Mouse (Mus musculus): ENCODE results near the gene Etl4. TPM values are rescaled to one million over a fixed set of nuclear protein-coding genes. Genes with fewer than 3 reads are reported as not detected.

Etl4 gene
- polyA plus RNA-seq, 1 experiment from 2014 or later, result 23.3 TPM

DNA sequence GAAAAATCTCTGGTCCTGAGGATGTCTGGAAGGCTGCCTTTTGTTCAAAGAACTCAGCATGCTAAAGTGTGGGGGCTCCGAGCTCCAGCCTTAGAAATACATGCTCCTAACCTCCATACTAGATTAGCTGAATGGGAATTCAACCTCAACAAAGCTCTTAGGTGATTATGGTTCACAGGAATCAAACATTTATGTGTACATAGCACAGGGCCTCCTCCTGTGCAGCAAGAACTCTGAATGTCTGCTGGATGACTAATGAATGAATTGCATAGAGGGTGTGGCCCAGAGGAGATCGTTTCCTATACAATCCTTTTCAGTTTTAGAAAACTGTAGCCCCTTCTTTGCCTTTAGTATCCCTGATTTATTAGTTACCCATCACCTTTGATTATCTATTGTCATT is 687.6 kb downstream of the Etl4 start:
- Histone ChIP-seq H3K27ac (no peak overlapping the region), H3K27me3 (no peaks in the 10 kb centered on the region), H3K9me3 (no peaks in the 10 kb centered on the region), H3K4me1 (peaks cover 17% of the 10 kb centered on the region; the same call in 1 of the 2 replicates), H3K36me3 (no peaks in the 10 kb centered on the region), H3K4me3 (no peak overlapping the region), H3K9ac (no peak overlapping the region), H3K4me2 (no peak overlapping the region)
- WGBS, result 30% methylated on average over 2 of the region's 2 CpGs
- ATAC-seq (ENCODE audit: borderline replicate concordance, extremely low read depth, low FRiP score, low TSS enrichment), result no peak

DNA sequence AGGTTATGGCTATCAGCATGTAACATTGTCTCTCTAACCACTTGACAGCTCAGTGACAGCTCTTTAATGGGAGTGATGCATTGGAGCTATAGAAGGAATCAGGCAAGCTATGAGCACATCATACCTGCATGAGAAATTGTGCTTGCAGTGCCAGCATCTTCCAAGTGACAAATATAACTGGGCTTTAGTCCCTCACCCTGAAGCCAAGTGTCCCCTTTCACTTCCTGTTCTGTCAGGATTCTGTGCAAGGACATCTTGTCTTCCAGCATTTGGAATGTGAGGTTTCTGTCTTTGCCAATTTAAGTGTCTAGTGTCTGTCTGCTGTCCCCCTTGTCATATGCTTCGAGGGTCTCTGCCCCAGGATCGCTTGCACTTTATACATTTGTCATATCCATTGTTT is 693.1 kb downstream of the Etl4 start:
- ATAC-seq (ENCODE audit: borderline replicate concordance, extremely low read depth, low FRiP score, low TSS enrichment), result no peak
- WGBS, result 75% methylated on average over 2 of the region's 2 CpGs
- peaks cover 8% of the 10 kb centered on the region; the same call in 1 of the 2 replicates for H3K4me1 ChIP-seq

DNA sequence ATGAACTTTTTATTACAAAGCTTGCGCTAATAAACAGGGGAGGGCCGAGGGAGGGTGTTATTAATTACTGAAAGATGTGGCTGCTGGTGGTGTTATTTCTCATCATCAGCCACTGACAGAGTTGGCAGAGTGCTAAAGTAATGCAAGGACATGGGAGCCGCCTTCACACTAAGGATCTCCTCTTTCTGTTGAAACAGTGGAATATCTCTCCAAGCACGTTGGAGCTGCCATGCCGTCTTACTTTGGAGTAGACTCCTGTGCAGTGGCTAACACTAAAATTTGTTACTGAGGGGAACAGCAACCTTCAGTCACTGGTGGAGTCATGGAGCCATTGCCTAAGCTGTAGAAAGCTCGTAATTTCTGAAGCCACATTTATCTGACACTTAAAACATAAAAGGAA is 694.0 kb downstream of the Etl4 start:
- no peak for ATAC-seq (ENCODE audit: borderline replicate concordance, extremely low read depth, low FRiP score, low TSS enrichment)

More for the DNA sequence above, 693.1 kb downstream of the Etl4 start:
- no peak overlapping the region for H3K4me3 ChIP-seq
- H3K36me3 ChIP-seq, result no peaks in the 10 kb centered on the region
- no peak overlapping the region for H3K27ac ChIP-seq
- H3K9ac ChIP-seq, result no peak overlapping the region
- H3K4me2 ChIP-seq, result no peak overlapping the region
- no peaks in the 10 kb centered on the region for H3K9me3 ChIP-seq
- no peaks in the 10 kb centered on the region for H3K27me3 ChIP-seq

DNA sequence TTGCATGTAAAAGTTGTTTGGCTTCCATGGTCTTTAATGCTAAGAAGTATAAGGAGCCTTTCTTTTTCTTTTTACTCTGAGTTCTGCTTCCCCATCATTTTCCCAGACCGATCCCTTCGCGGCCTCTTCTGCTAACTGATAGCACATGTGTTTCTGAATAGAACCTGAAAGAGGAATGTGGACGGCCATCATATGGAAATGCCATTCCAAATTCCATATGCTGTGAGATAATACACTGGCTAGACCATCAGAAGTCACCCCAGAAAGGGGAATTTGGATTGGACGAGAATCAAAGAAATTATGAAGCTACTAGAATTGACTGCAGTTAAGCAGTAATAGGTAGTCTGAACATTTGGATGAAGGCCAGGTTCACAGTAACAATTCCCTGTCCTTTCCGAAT is 694.4 kb downstream of the Etl4 start:
- Histone ChIP-seq H3K27ac (no peak overlapping the region), H3K4me2 (no peak overlapping the region), H3K27me3 (no peaks in the 10 kb centered on the region), H3K36me3 (no peaks in the 10 kb centered on the region), H3K4me1 (0 out of 2 replicates have a peak, but pooled peaks cover 5% of the 10 kb centered on the region), H3K9me3 (no peaks in the 10 kb centered on the region), H3K9ac (no peak overlapping the region), H3K4me3 (no peak overlapping the region)
- ATAC-seq (ENCODE audit: borderline replicate concordance, extremely low read depth, low FRiP score, low TSS enrichment), result no peak
- WGBS, result 52% methylated on average over 6 of the region's 6 CpGs

More for the DNA sequence above, 694.0 kb downstream of the Etl4 start:
- Histone ChIP-seq H3K4me3 (no peak overlapping the region), H3K9ac (no peak overlapping the region), H3K27ac (no peak overlapping the region), H3K4me2 (no peak overlapping the region), H3K9me3 (no peaks in the 10 kb centered on the region), H3K4me1 (0 out of 2 replicates have a peak, but pooled peaks cover 5% of the 10 kb centered on the region), H3K27me3 (no peaks in the 10 kb centered on the region), H3K36me3 (no peaks in the 10 kb centered on the region)
- WGBS, result 77% methylated on average over 6 of the region's 6 CpGs

DNA sequence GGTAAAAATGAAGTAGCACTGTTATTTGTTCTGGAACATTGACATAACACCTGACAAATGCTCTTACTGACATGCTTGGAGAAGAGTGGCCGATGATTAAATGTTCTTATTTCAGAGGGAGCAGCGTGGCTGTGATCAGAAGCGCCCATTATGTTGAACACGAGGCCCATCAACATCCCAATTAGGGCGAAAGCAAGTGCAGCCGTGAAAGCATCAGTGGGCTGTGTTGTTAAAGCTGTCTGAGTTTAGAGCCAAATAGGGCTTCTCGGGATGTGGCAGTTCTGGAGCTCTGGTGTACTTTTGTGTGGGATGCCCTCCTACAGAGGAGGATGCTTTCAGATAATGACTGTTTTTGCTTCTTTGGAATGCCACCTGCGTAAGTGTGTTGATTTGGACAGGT is 699.6 kb downstream of the Etl4 start:
- Histone ChIP-seq H3K4me1 (no peaks in the 10 kb centered on the region), H3K4me2 (no peak overlapping the region)

DNA sequence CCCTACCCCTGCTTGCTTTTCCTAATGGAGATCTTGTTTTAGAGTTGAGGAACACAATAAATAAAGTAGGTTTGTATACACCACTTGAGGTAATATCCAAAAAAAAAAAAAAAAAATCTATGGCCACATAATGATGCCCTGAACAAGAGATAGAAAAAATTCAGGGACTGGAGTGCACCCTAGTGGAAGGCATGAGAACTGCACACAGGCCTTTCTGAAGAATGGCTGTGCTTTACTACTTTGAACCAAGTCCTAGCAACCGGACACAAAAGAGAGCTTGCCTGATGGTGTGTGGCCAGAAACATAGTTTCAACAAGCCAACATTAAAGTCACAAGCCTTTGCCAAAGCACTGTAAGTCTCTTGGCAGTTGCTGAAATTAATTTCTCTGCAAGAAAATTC is 706.4 kb downstream of the Etl4 start:
- Histone ChIP-seq H3K27ac (no peak overlapping the region), H3K27me3 (no peaks in the 10 kb centered on the region), H3K4me3 (no peak overlapping the region), H3K4me1 (no peaks in the 10 kb centered on the region), H3K36me3 (no peaks in the 10 kb centered on the region), H3K4me2 (no peak overlapping the region), H3K9me3 (no peaks in the 10 kb centered on the region), H3K9ac (no peak overlapping the region)
- ATAC-seq (ENCODE audit: borderline replicate concordance, extremely low read depth, low FRiP score, low TSS enrichment), result no peak
- WGBS, result 50% methylated on average over 1 of the region's 1 CpGs

More for the DNA sequence above, 699.6 kb downstream of the Etl4 start:
- ATAC-seq (ENCODE audit: borderline replicate concordance, extremely low read depth, low FRiP score, low TSS enrichment), result no peak
- H3K9ac ChIP-seq, result no peak overlapping the region
- H3K4me3 ChIP-seq, result no peak overlapping the region
- no peaks in the 10 kb centered on the region for H3K27me3 ChIP-seq
- 61% methylated on average over 8 of the region's 8 CpGs for WGBS
- H3K9me3 ChIP-seq, result no peaks in the 10 kb centered on the region
- no peak overlapping the region for H3K27ac ChIP-seq
- H3K36me3 ChIP-seq, result no peaks in the 10 kb centered on the region

DNA sequence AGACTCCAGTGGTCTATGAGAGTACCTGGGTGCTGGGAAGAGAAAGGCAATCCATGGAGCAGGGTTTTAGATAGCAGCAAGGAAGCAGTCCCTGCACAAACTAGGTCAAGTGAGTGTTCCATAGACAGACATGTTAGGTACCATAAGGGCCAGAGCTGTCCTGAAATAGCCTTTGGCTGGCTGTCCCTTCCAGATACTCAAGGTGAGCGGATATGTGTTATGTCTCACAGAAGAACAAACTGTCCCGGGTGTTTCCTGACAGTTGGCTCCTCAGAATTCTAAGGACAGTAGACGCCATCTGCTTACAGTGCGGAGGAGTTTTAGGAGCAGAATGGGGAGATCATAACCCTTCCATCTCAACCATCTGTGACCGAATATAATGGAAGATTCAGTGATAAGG is 708.8 kb downstream of the Etl4 start:
- no peak for ATAC-seq (ENCODE audit: borderline replicate concordance, extremely low read depth, low FRiP score, low TSS enrichment)
- Histone ChIP-seq H3K9me3 (no peaks in the 10 kb centered on the region), H3K36me3 (no peaks in the 10 kb centered on the region), H3K27ac (no peak overlapping the region), H3K27me3 (no peaks in the 10 kb centered on the region), H3K4me1 (no peaks in the 10 kb centered on the region), H3K4me3 (no peak overlapping the region), H3K4me2 (no peak overlapping the region), H3K9ac (no peak overlapping the region)
- WGBS, result 88% methylated on average over 5 of the region's 5 CpGs

DNA sequence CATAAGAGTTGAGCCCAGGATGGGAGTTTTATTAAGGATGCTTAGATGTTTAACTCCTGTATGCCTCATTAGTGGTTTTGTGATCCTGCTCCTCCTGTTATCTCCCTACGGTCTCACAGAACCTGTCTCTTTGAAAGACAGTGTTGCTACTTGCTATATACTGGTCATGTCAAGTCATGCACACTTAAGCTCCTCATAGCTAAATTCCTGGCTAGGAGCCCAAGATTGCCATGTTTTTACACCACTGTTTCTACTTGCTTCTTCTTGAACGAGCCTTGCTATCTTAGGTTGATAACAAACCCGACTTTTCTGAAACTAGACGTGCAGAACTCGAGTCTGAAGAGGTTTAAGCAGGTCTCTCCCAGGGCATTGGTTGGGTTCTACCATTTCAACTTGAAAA is 710.3 kb downstream of the Etl4 start:
- no peak overlapping the region for H3K27ac ChIP-seq
- H3K4me2 ChIP-seq, result no peak overlapping the region
- 48% methylated on average over 5 of the region's 5 CpGs for WGBS
- no peak overlapping the region for H3K9ac ChIP-seq
- no peak for ATAC-seq (ENCODE audit: borderline replicate concordance, extremely low read depth, low FRiP score, low TSS enrichment)
- no peaks in the 10 kb centered on the region for H3K4me1 ChIP-seq
- H3K36me3 ChIP-seq, result no peaks in the 10 kb centered on the region
- no peaks in the 10 kb centered on the region for H3K9me3 ChIP-seq
- no peak overlapping the region for H3K4me3 ChIP-seq
- no peaks in the 10 kb centered on the region for H3K27me3 ChIP-seq

DNA sequence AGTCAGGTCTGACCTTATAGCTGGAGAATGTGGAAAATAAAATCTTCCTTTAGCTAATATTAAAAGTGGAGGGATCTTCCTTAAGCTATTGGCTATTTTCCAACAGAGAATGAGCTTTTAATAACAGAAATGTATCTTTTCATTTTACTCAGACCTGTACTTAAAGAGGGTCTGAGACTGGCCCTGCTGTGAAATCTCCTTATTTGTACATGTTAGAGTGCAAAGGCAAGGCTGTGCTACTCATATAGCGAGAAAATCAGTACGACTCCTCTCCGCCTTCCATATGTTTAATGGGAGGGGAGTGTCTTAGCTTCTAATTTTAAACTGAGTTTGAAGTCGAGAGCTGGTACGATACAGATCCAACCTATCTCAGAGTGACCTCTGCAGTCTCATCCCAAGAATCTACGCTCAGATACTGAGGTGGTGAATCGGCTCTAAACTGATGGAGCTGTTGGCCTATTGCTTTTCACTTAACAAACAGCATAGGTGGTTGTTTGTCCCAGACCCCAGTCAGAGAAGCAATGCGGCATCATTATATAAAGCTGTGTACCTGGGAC is 719.7 kb downstream of the Etl4 start:
- H3K36me3 ChIP-seq, result no peaks in the 10 kb centered on the region
- no peak overlapping the region for H3K4me3 ChIP-seq
- ATAC-seq (ENCODE audit: borderline replicate concordance, extremely low read depth, low FRiP score, low TSS enrichment), result no peak
- no peak overlapping the region for H3K9ac ChIP-seq
- 73% methylated on average over 8 of the region's 8 CpGs for WGBS
- no peaks in the 10 kb centered on the region for H3K27me3 ChIP-seq
- no peak overlapping the region for H3K27ac ChIP-seq
- H3K4me1 ChIP-seq, result no peaks in the 10 kb centered on the region
- no peak overlapping the region for H3K4me2 ChIP-seq
- H3K9me3 ChIP-seq, result no peaks in the 10 kb centered on the region

DNA sequence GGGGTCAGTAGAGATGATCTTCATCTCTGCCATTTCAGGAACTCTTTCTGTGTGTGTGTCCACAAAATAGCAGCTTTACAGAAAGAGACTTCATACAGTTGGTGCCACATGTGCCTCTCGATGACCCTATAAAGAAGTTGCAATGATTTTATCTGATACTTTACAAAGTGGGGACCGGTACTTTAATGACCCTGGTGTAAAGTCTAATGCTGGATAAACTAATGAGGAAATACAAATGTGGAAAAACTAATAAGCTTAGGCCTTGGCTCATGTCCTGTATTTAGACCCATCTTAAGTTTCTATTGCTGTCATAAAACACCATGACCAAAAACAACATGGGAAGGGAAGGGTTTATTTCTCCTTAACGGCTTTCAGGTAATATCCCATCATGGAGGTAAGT is 729.0 kb downstream of the Etl4 start:
- Histone ChIP-seq H3K27ac (no peak overlapping the region), H3K4me2 (no peak overlapping the region), H3K4me1 (no peaks in the 10 kb centered on the region), H3K9ac (no peak overlapping the region), H3K27me3 (no peaks in the 10 kb centered on the region), H3K9me3 (no peaks in the 10 kb centered on the region), H3K4me3 (no peak overlapping the region), H3K36me3 (no peaks in the 10 kb centered on the region)
- ATAC-seq (ENCODE audit: borderline replicate concordance, extremely low read depth, low FRiP score, low TSS enrichment), result no peak
- WGBS, result 90% methylated on average over 3 of the region's 3 CpGs

DNA sequence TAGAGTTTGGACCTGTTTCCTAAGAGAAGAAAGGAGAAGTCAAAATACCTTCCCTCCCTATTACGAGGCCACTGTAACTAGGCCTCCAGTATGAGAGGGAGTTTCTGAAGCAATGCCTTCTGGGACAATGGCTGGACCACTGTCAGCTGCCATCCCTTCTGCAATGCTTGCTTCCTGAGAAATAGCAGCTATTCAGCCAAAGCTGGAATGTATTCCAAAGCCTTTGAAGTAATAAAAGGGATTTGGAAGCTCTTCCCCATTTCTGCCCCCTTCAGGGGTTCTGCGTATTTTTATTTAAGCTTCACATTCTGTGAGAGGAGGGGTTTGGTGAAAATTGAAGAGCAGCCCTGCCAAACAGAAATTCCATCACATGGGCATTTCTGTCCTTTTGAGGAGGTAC is 730.1 kb downstream of the Etl4 start:
- no peak for ATAC-seq (ENCODE audit: borderline replicate concordance, extremely low read depth, low FRiP score, low TSS enrichment)
- H3K4me1 ChIP-seq, result no peaks in the 10 kb centered on the region
- H3K4me3 ChIP-seq, result no peak overlapping the region
- no peak overlapping the region for H3K27ac ChIP-seq
- H3K9me3 ChIP-seq, result no peaks in the 10 kb centered on the region
- no peak overlapping the region for H3K4me2 ChIP-seq
- no peaks in the 10 kb centered on the region for H3K27me3 ChIP-seq
- H3K9ac ChIP-seq, result no peak overlapping the region
- WGBS, result 83% methylated on average over 2 of the region's 2 CpGs
- H3K36me3 ChIP-seq, result no peaks in the 10 kb centered on the region

DNA sequence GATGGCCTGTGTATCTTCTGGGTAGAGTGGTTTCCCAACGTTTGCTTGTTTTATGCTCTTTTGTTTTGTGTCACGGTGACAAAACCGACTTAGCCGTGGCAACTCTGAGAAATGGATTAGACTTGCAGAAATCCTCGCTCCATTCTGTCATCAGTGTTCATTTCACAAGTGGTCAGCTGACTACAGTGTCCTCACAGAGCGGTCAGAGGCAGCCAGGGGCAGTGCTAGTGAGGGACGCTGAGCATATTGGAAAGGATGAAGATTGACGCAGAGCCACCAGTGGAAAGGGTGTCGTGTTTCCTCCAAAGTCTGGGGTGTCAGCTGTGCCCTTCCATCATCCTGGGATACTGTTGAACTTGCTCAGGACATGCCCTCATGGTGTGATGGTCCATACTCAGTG is 733.2 kb downstream of the Etl4 start:
- Histone ChIP-seq H3K27ac (no peak overlapping the region), H3K9me3 (no peaks in the 10 kb centered on the region), H3K4me2 (no peak overlapping the region), H3K36me3 (no peaks in the 10 kb centered on the region), H3K4me1 (no peaks in the 10 kb centered on the region), H3K9ac (no peak overlapping the region), H3K4me3 (no peak overlapping the region), H3K27me3 (no peaks in the 10 kb centered on the region)
- WGBS, result 43% methylated on average over 9 of the region's 9 CpGs
- ATAC-seq (ENCODE audit: borderline replicate concordance, extremely low read depth, low FRiP score, low TSS enrichment), result no peak

DNA sequence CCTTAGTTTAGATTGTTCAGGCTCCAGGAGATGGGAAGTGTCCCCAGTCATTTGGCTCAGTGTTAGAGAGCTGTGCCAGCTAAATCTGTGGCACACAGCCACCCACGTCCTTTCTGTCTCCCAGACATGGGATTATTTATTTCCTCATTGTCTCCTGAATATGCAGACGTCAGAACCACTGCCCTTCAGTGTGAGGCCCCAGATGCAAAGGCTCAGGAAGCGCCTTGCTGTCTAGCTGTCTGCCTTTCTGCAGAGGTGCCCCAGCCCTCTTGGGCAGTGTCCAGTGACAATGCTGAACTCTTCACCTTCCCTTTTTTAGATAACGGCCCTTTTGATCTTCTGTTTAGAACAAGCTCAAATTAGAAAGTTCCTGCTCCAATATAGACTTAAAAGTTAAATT is 740.2 kb downstream of the Etl4 start:
- Histone ChIP-seq H3K27ac (no peak overlapping the region), H3K4me2 (no peak overlapping the region), H3K4me1 (peaks cover 20% of the 10 kb centered on the region), H3K9ac (no peak overlapping the region), H3K4me3 (no peak overlapping the region), H3K9me3 (no peaks in the 10 kb centered on the region), H3K36me3 (no peaks in the 10 kb centered on the region), H3K27me3 (no peaks in the 10 kb centered on the region)
- ATAC-seq (ENCODE audit: borderline replicate concordance, extremely low read depth, low FRiP score, low TSS enrichment), result peak; percentile 88
- WGBS, result 17% methylated on average over 4 of the region's 4 CpGs

All from lung, embryonic 15.5 days (tissue).